Mouse (Mus musculus) embryonic facial prominence, embryonic 11.5 days (tissue): ENCODE results near the gene Amy2a1. TPM values are rescaled to one million over a fixed set of nuclear protein-coding genes. Genes with fewer than 3 reads are reported as not detected.
"Not testable (repeated sequence)": the region's sequence is repeated elsewhere in the genome, so short reads cannot be mapped to it uniquely, and the experiment has no call there.

ENCODE experiments used
- ATAC-seq: fragments of 200-750 bp; cut with Nextera tagmentation; replicated peaks from 2 replicates; pipeline ENCODE4 v1.8.0; 2017; ENCODE audit warnings: low read depth; ENCODE audit not compliant: insufficient number of reproducible peaks, low FRiP score, low TSS enrichment
- DNase-seq: peaks from one replicate; pipeline ENCODE4 v3.0.0-alpha.2; 2015; ENCODE audit warnings: low spot score
- H3K27ac ChIP-seq: fragments of 300-500 bp; sonication (generic); replicated peaks from 2 replicates; pipeline ENCODE4 v1.5.1; 2014; ENCODE audit warnings: mild to moderate bottlenecking, low read depth, low read length, control low read depth
- H3K27me3 ChIP-seq: fragments of 300-500 bp; sonication (generic); 2 replicates; pipeline ENCODE4 v1.6.1; 2014; ENCODE audit warnings: mild to moderate bottlenecking, low read length, moderate library complexity, mixed read lengths; ENCODE audit not compliant: control insufficient read depth, insufficient read depth
- H3K36me3 ChIP-seq: fragments of 300-500 bp; sonication (generic); replicated peaks from 2 replicates; pipeline ENCODE4 v1.6.1; 2014; ENCODE audit warnings: low read depth, mild to moderate bottlenecking, low read length, moderate library complexity, mixed read lengths; ENCODE audit not compliant: control insufficient read depth, insufficient read depth
- H3K4me1 ChIP-seq: fragments of 300-500 bp; sonication (generic); 2 replicates; pipeline ENCODE4 v1.6.1; 2014; ENCODE audit warnings: low read length, mixed read lengths; ENCODE audit not compliant: control insufficient read depth, insufficient read depth
- H3K4me2 ChIP-seq: fragments of 300-500 bp; sonication (generic); 2 replicates; pipeline ENCODE4 v1.6.1; 2014; ENCODE audit warnings: low read depth, mild to moderate bottlenecking, control low read depth, low read length, moderate library complexity
- H3K4me3 ChIP-seq: fragments of 300-500 bp; sonication (generic); 2 replicates; pipeline ENCODE4 v1.5.1; 2014; ENCODE audit warnings: low read depth, low read length, control low read depth
- H3K9ac ChIP-seq: fragments of 300-500 bp; sonication (generic); replicated peaks from 2 replicates; pipeline ENCODE4 v1.6.1; 2014; ENCODE audit warnings: mild to moderate bottlenecking, control low read depth, low read length
- H3K9me3 ChIP-seq: fragments of 300-500 bp; sonication (generic); replicated peaks from 2 replicates; pipeline ENCODE4 v1.6.1; 2016; ENCODE audit warnings: mild to moderate bottlenecking, low read length, inconsistent platforms, mixed read lengths; ENCODE audit not compliant: control insufficient read depth
- WGBS: fragments of 180-500 bp; shearing (Covaris S2); extraction: QIAGEN DNeasy Blood & Tissue Kit; methylation state at CpG from one replicate; pipeline ENCODE4 v1.1.7; 2014; 5-methylcytosine and 5-hydroxymethylcytosine counted together
- polyA plus RNA-seq: library from polyadenylated mRNA; unstranded; fragments of >200 nt; fragmentation: Nextera tagmentation; extraction: Ambion mirVana; gene quantifications from 2 replicates; pipeline ENCODE4 v1.2.1, GENCODE M21; 2014

The Amy2a1 gene
- polyA plus RNA-seq = not detected in 2 replicates

GRCm38 (mm10) chr3:113532328-113532727 lies at the start of gene Amy2a1:
Gene Amy2a1 (minus strand): TSS chr3:113532428.
- H3K36me3 ChIP-seq, H3K9ac ChIP-seq, H3K4me1 ChIP-seq, ATAC-seq, H3K9me3 ChIP-seq, DNase-seq, H3K27ac ChIP-seq, H3K27me3 ChIP-seq, H3K4me2 ChIP-seq, H3K4me3 ChIP-seq: not testable (repeated sequence)
- WGBS = 92% methylated on average over 3 of the region's 3 CpGs

- no peak for DNase-seq
- Histone ChIP-seq H3K9me3 (no peaks in the 10 kb centered on the region), H3K4me2 (no peak overlapping the region), H3K4me1 (no peaks in the 10 kb centered on the region), H3K27ac (no peak overlapping the region), H3K4me3 (no peak overlapping the region), H3K27me3 (no peaks in the 10 kb centered on the region), H3K9ac (no peak overlapping the region), H3K36me3 (no peaks in the 10 kb centered on the region)
- 72% methylated on average over 4 of the region's 4 CpGs for WGBS
- ATAC-seq = no peak
Measured at GRCm38 (mm10) chr3:113574578-113574977, 42.4 kb upstream of the Amy2a1 start.

- no peak overlapping the region for H3K9ac ChIP-seq
- no peaks in the 10 kb centered on the region for H3K27me3 ChIP-seq
- ATAC-seq = no peak
- DNase-seq = no peak
- no peaks in the 10 kb centered on the region for H3K9me3 ChIP-seq
- no peaks in the 10 kb centered on the region for H3K4me1 ChIP-seq
- no peak overlapping the region for H3K4me3 ChIP-seq
- WGBS = 76% methylated on average over 2 of the region's 2 CpGs
- no peak overlapping the region for H3K27ac ChIP-seq
- H3K36me3 ChIP-seq = no peaks in the 10 kb centered on the region
- H3K4me2 ChIP-seq = no peak overlapping the region
Measured at GRCm38 (mm10) chr3:113574138-113574537, 41.9 kb upstream of the Amy2a1 start.

GRCm38 (mm10) chr3:113572158-113572557 lies 39.9 kb upstream of the Amy2a1 start:
- Histone ChIP-seq H3K27me3 (no peaks in the 10 kb centered on the region), H3K4me2 (no peak overlapping the region), H3K9ac (no peak overlapping the region), H3K27ac (no peak overlapping the region), H3K9me3 (no peaks in the 10 kb centered on the region), H3K36me3 (no peaks in the 10 kb centered on the region), H3K4me1 (no peaks in the 10 kb centered on the region), H3K4me3 (no peak overlapping the region)
- ATAC-seq (no peak), DNase-seq (no peak)
- WGBS = 85% methylated on average over 3 of the region's 3 CpGs

GRCm38 (mm10) chr3:113539692-113540091 lies 7.5 kb upstream of the Amy2a1 start:
- no peaks in the 10 kb centered on the region for H3K9me3 ChIP-seq
- H3K27ac ChIP-seq = no peak overlapping the region
- no peaks in the 10 kb centered on the region for H3K27me3 ChIP-seq
- no peak overlapping the region for H3K4me2 ChIP-seq
- ATAC-seq (no peak), DNase-seq (no peak)
- no peak overlapping the region for H3K9ac ChIP-seq
- H3K4me3 ChIP-seq = no peak overlapping the region
- no peaks in the 10 kb centered on the region for H3K4me1 ChIP-seq
- H3K36me3 ChIP-seq = no peaks in the 10 kb centered on the region

Other genes starting within 250 kb of the Amy2a1 start
- not detected in 2 replicates for gene Amy2a4, start 241.0 kb downstream of the Amy2a1 start, polyA plus RNA-seq
- gene Amy2a3, start 208.4 kb downstream of the Amy2a1 start, polyA plus RNA-seq = not detected in 2 replicates
- gene Amy2a2, start 175.8 kb downstream of the Amy2a1 start, polyA plus RNA-seq = not detected in 2 replicates
- 2.4 and 2.9 TPM in 2 replicates for gene Amy1, start 74.3 kb upstream of the Amy2a1 start, polyA plus RNA-seq
- 48.0 and 55.1 TPM in 2 replicates for gene Rnpc3, start 97.7 kb upstream of the Amy2a1 start, polyA plus RNA-seq